ENCODE assay signal across 16 mouse cellular contexts in the genomic region with DNA sequence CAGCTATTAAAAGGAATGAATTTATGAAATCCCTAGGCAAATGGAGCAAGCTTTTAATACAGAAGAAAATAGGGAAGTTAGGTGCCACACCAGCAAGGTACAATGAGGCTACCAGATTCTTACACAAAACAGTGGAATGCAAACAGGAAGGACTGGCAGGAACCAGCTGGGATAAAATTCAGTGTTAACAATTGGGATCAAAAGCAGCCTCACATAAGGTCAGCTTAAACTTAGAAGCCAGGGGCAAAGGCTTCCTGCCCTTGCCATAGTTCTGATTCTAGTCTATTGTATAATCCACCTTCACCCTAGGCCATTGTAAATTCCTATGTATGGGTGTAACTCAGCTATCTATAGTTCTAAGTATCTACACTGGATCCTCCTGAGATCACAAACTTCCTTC.
"Had no signal": no experiment of that assay in that cellular context is flagged by ENCODE, and none has a peak within 500 bp of the region (broad histone marks: within the 10 kb centered on the region; RNA-seq: fewer than 3 reads in every experiment).

No protein-coding gene starts in this region.

- H3K27ac ChIP-seq: neural tube, embryonic 13.5 days; neural tube, embryonic 15.5 days; stomach, embryonic 15.5 days; stomach, postnatal 0 days had no signal

- DNase-seq: retina, postnatal 1 day; right cerebral cortex, adult 18-20 months; right cerebral cortex, postnatal 14 days; right cerebral cortex, postnatal 25 days; right cerebral cortex, postnatal 4 days; spleen, adult 18-20 months; thymus, adult 18-20 months; thymus, adult 2 months; thymus, postnatal 14 days; thymus, postnatal 25 days; thymus, postnatal 36 days; thymus, postnatal 4 days had no signal

- H3K4me3 ChIP-seq: neural tube, embryonic 13.5 days; neural tube, embryonic 15.5 days; stomach, embryonic 15.5 days had no signal
